Mouse (Mus musculus): ENCODE data around the gene Nfix.

GRCm38 (mm10) chr8:84660819-84661457 lies 139.2 kb downstream of the Nfix start:
- no peak for TF ChIP-seq ZNF384 (IDR thresholded peaks at IDR 0.05; ENCODE audit: low read depth, low read length)
- no peak for TF ChIP-seq HCFC1 (IDR thresholded peaks at IDR 0.05; ENCODE audit: borderline replicate concordance, insufficient read depth, low read length)
- peak; percentile 53; the same call in 1 of the 2 replicates for TF ChIP-seq CHD2 (IDR thresholded peaks at IDR 0.05; ENCODE audit: low read depth, low read length)
- no peak for TF ChIP-seq ZC3H11A (IDR thresholded peaks at IDR 0.05; ENCODE audit: borderline replicate concordance, low read depth, low read length)

All from ES-E14 (cell line).